Mouse (Mus musculus) bone marrow, adult 2 months (tissue): ENCODE data around the gene Lrrc8e. TPM values are rescaled to one million over a fixed set of nuclear protein-coding genes. Genes with fewer than 3 reads are reported as not detected.

Experiments used
- H3K27ac ChIP-seq: fragments of 200-500 bp; 2 replicates; pipeline ENCODE4 v1.5.1; 2012; ENCODE audit warnings: low read depth, mild to moderate bottlenecking, control low read depth, inconsistent platforms, low read length; ENCODE audit not compliant: control insufficient read depth, poor library complexity, insufficient read depth
- H3K4me1 ChIP-seq: fragments of 200-500 bp; 2 replicates; pipeline ENCODE4 v1.6.1; 2011; ENCODE audit warnings: low read length; ENCODE audit not compliant: control insufficient read depth, insufficient read depth
- H3K4me3 ChIP-seq: fragments of 200-500 bp; replicated peaks from 2 replicates; pipeline ENCODE3; 2011; ENCODE audit warnings: mild to moderate bottlenecking, low read depth, low read length, control low read depth; ENCODE audit not compliant: control insufficient read depth
- CTCF ChIP-seq: fragments of 200-500 bp; IDR thresholded peaks from 2 replicates; pipeline ENCODE4 v1.5.1; 2011; ENCODE audit warnings: low read length, control low read depth; ENCODE audit not compliant: control insufficient read depth, insufficient read depth
- POLR2A ChIP-seq: fragments of 200-500 bp; IDR thresholded peaks from 2 replicates; pipeline ENCODE4 v1.6.1; 2011; ENCODE audit warnings: low read depth, mild to moderate bottlenecking, control low read depth, low read length, borderline replicate concordance; ENCODE audit not compliant: control insufficient read depth
- WGBS: fragments of 180-500 bp; shearing (Covaris S2); methylation state at CpG from one replicate; pipeline ENCODE4 v1.1.7; 2018; 5-methylcytosine and 5-hydroxymethylcytosine counted together
- polyA plus RNA-seq: library from polyadenylated mRNA; stranded (reverse); fragments of >200 nt; gene quantifications from 2 replicates; pipeline ENCODE4 v1.2.4, GENCODE M21; 2011; ENCODE audit warnings: low replicate concordance; ENCODE audit not compliant: missing spikeins, insufficient read depth, insufficient read length

Gene Lrrc8e
- polyA plus RNA-seq, 1 experiment, result not detected

- Histone ChIP-seq H3K4me3 (no peak overlapping the region), H3K4me1 (no peaks in the 10 kb centered on the region)
- 62% methylated on average over 10 of the region's 10 CpGs for WGBS
Observed at GRCm38 (mm10) chr8:4230612-4231351, 4.2 kb downstream of the Lrrc8e start.

GRCm38 (mm10) chr8:4237814-4238433 lies 11.3 kb downstream of the Lrrc8e start:
- 17% methylated on average over 15 of the region's 15 CpGs for WGBS
- TF ChIP-seq POLR2A (no peak), CTCF (no peak)
- H3K4me3 ChIP-seq, result peak overlapping the region; percentile 98

More at GRCm38 (mm10) chr8:4230612-4231351, 4.2 kb downstream of the Lrrc8e start:
- no peak overlapping the region for H3K27ac ChIP-seq
- no peak for TF ChIP-seq POLR2A
- no peak for TF ChIP-seq CTCF

GRCm38 (mm10) chr8:4238434-4239192 lies 12.0 kb downstream of the Lrrc8e start, which contains the start of the genes Map2k7 and Gm49320:
Map2k7 (plus strand) TSS chr8:4238740.
Gm49320 (plus strand) TSS chr8:4238865.
- TF ChIP-seq POLR2A (peak; percentile 72; the same call in 1 of the 2 replicates), CTCF (peak; percentile 19; the same call in 1 of the 2 replicates)
- under 1% methylated on average over 71 of the region's 71 CpGs for WGBS
- Histone ChIP-seq H3K4me1 (peaks cover 4% of the 10 kb centered on the region; the same call in 1 of the 2 replicates), H3K4me3 (peak within 1 kb of the TSS; percentile 98), H3K27ac (peak within 1 kb of the TSS; percentile 91)

More at GRCm38 (mm10) chr8:4237814-4238433, 11.3 kb downstream of the Lrrc8e start:
- H3K27ac ChIP-seq, result peak overlapping the region; percentile 70
- peaks cover 4% of the 10 kb centered on the region; the same call in 1 of the 2 replicates for H3K4me1 ChIP-seq

GRCm38 (mm10) chr8:4239193-4239890 lies 12.7 kb downstream of the Lrrc8e start:
- peak overlapping the region; percentile 98 for H3K4me3 ChIP-seq
- H3K27ac ChIP-seq, result peak overlapping the region; percentile 91
- TF ChIP-seq CTCF (no peak), POLR2A (no peak)
- H3K4me1 ChIP-seq, result peaks cover 4% of the 10 kb centered on the region; the same call in 1 of the 2 replicates
- WGBS, result 4% methylated on average over 19 of the region's 19 CpGs

GRCm38 (mm10) chr8:4245061-4245460 lies 18.4 kb downstream of the Lrrc8e start:
- TF ChIP-seq CTCF (no peak), POLR2A (no peak)
- Histone ChIP-seq H3K4me3 (no peak overlapping the region), H3K27ac (no peak overlapping the region), H3K4me1 (no peaks in the 10 kb centered on the region; the same call in 1 of the 2 replicates)
- 94% methylated on average over 5 of the region's 5 CpGs for WGBS

- 90% methylated on average over 13 of the region's 13 CpGs for WGBS
- TF ChIP-seq CTCF (no peak), POLR2A (no peak)
- H3K4me3 ChIP-seq, result no peak overlapping the region
- H3K4me1 ChIP-seq, result no peaks in the 10 kb centered on the region
- no peak overlapping the region for H3K27ac ChIP-seq
Observed at GRCm38 (mm10) chr8:4245737-4246136, 19.1 kb downstream of the Lrrc8e start.

- Histone ChIP-seq H3K4me3 (no peak overlapping the region), H3K4me1 (no peaks in the 10 kb centered on the region), H3K27ac (no peak overlapping the region)
- WGBS, result 79% methylated on average over 8 of the region's 8 CpGs
- TF ChIP-seq POLR2A, result no peak
- TF ChIP-seq CTCF, result no peak
Observed at GRCm38 (mm10) chr8:4247241-4247640, 20.6 kb downstream of the Lrrc8e start.
